Mouse (Mus musculus) embryonic fibroblast, embryonic 13.5 days (primary cell): ENCODE results near the gene Rarres2.

Source experiments
- CTCF ChIP-seq: IDR thresholded peaks from 2 replicates; pipeline ENCODE4 v1.5.1; 2011; ENCODE audit warnings: mild to moderate bottlenecking, control low read depth, low read length, moderate library complexity, borderline replicate concordance; ENCODE audit not compliant: insufficient read depth
- POLR2A ChIP-seq: IDR thresholded peaks from 2 replicates; pipeline ENCODE4 v1.6.1; 2011; ENCODE audit warnings: low read depth, mild to moderate bottlenecking, control low read depth, low read length, moderate library complexity

DNA sequence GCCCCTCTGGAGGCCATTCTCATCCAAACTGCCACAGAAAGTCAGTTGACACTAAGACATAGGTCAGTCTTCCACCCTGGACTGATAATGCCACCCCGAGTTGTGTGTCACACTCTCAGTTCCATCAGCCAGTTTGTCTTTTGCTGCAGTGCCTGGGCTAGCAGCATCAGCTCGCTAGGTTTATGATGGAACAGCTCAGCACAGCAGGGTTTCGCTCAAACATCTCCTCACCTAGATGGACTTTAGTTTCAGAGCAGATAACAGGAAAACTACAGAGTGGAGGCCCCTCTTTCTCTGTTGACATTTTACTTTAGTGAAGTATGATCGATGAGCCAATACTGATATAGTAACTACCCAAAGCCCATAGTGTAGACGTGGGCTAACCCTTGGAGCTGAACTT, 42.2 kb upstream of the Rarres2 start:
- TF ChIP-seq POLR2A (no peak), CTCF (no peak)
